Mouse (Mus musculus): Measurements from ENCODE around the gene 4931428F04Rik. TPM values are rescaled to one million over a fixed set of nuclear protein-coding genes. Genes with fewer than 3 reads are reported as not detected.
"Not testable (repeated sequence)": the region's sequence is repeated elsewhere in the genome, so short reads cannot be mapped to it uniquely, and the experiment has no call there.

The 4931428F04Rik gene
- polyA plus RNA-seq, 1 experiment: 217 TPM

GRCm38 (mm10) chr8:105233126-105233935, 56.3 kb downstream of the 4931428F04Rik start:
- DNase-seq (ENCODE audit: low read depth): no peak
- no peak for TF ChIP-seq CTCF (IDR thresholded peaks at IDR 0.05; ENCODE audit: borderline replicate concordance, extremely low read depth, insufficient read depth, insufficient read length)
- TF ChIP-seq POLR2A (IDR thresholded peaks at IDR 0.05; ENCODE audit: borderline replicate concordance, extremely low read depth, insufficient read depth, insufficient read length, poor library complexity, severe bottlenecking): no peak

GRCm38 (mm10) chr8:105232321-105232693, 57.4 kb downstream of the 4931428F04Rik start:
- not testable (repeated sequence) for DNase-seq (ENCODE audit: low read depth)

- TF ChIP-seq CTCF (IDR thresholded peaks at IDR 0.05; ENCODE audit: borderline replicate concordance, extremely low read depth, insufficient read depth, insufficient read length) (no peak), POLR2A (IDR thresholded peaks at IDR 0.05; ENCODE audit: borderline replicate concordance, extremely low read depth, insufficient read depth, insufficient read length, poor library complexity, severe bottlenecking) (no peak)
- DNase-seq (ENCODE audit: low read depth): no peak
Observed at GRCm38 (mm10) chr8:105231503-105232320, 58.0 kb downstream of the 4931428F04Rik start.

Other genes with a start within 250 kb of the 4931428F04Rik start
- gene Ces3a, start 241.3 kb downstream of the 4931428F04Rik start, polyA plus RNA-seq (2012; rRNA removed): not detected in 2 replicates
- not detected in 2 replicates for gene Ces3b, start 206.1 kb downstream of the 4931428F04Rik start, polyA plus RNA-seq (2012; rRNA removed)
- gene Ces4a, start 158.1 kb downstream of the 4931428F04Rik start, polyA plus RNA-seq (2012; rRNA removed): 0.04 TPM in 1 of 2 replicates, not detected in the other
- gene Cbfb, start 119.2 kb downstream of the 4931428F04Rik start, polyA plus RNA-seq (2012; rRNA removed): 26.5 and 31.9 TPM in 2 replicates
- 33.4 and 40.5 TPM in 2 replicates for gene D230025D16Rik, start 64.7 kb downstream of the 4931428F04Rik start, polyA plus RNA-seq (2012; rRNA removed)
- gene B3gnt9, start 34.7 kb downstream of the 4931428F04Rik start, polyA plus RNA-seq (2012; rRNA removed): 5.9 and 6.6 TPM in 2 replicates
- 7.1 and 7.9 TPM in 2 replicates for gene Tradd, start 25.3 kb downstream of the 4931428F04Rik start, polyA plus RNA-seq (2012; rRNA removed)
- 1.00 TPM in 2 replicates for gene Fbxl8, start 25.2 kb downstream of the 4931428F04Rik start, polyA plus RNA-seq (2012; rRNA removed)
- 0.42 and 0.60 TPM in 2 replicates for gene Hsf4, start 20.1 kb downstream of the 4931428F04Rik start, polyA plus RNA-seq (2012; rRNA removed)
- gene Nol3, start 13.7 kb downstream of the 4931428F04Rik start, polyA plus RNA-seq (2012; rRNA removed): 1.3 and 1.8 TPM in 2 replicates
- gene Exoc3l, start 6.2 kb upstream of the 4931428F04Rik start, polyA plus RNA-seq (2012; rRNA removed): 12.6 and 13.7 TPM in 2 replicates
- gene E2f4, start 7.8 kb upstream of the 4931428F04Rik start, polyA plus RNA-seq (2012; rRNA removed): 89.4 and 126 TPM in 2 replicates
- gene Elmo3, start 15.7 kb upstream of the 4931428F04Rik start, polyA plus RNA-seq (2012; rRNA removed): 2.3 TPM in 2 replicates
- 2.3 and 2.4 TPM in 2 replicates for gene Lrrc29, start 36.4 kb upstream of the 4931428F04Rik start, polyA plus RNA-seq (2012; rRNA removed)
- gene Tmem208, start 36.5 kb upstream of the 4931428F04Rik start, polyA plus RNA-seq (2012; rRNA removed): 93.6 and 144 TPM in 2 replicates
- gene Fhod1, start 58.1 kb upstream of the 4931428F04Rik start, polyA plus RNA-seq (2012; rRNA removed): 5.8 and 7.8 TPM in 2 replicates
- gene Slc9a5, start 59.0 kb upstream of the 4931428F04Rik start, polyA plus RNA-seq (2012; rRNA removed): 39.3 and 56.1 TPM in 2 replicates
- gene Plekhg4, start 83.4 kb upstream of the 4931428F04Rik start, polyA plus RNA-seq (2012; rRNA removed): 11.5 and 13.6 TPM in 2 replicates
- gene Kctd19, start 123.6 kb upstream of the 4931428F04Rik start, polyA plus RNA-seq (2012; rRNA removed): 0.04 and 0.05 TPM in 2 replicates
- gene Lrrc36, start 123.7 kb upstream of the 4931428F04Rik start, polyA plus RNA-seq (2012; rRNA removed): 1.4 and 1.6 TPM in 2 replicates
- 62.7 and 89.6 TPM in 2 replicates for gene Tppp3, start 181.7 kb upstream of the 4931428F04Rik start, polyA plus RNA-seq (2012; rRNA removed)
- 40.0 and 46.2 TPM in 2 replicates for gene Zdhhc1, start 207.0 kb upstream of the 4931428F04Rik start, polyA plus RNA-seq (2012; rRNA removed)
- 8.3 and 12.1 TPM in 2 replicates for gene Hsd11b2, start 228.9 kb upstream of the 4931428F04Rik start, polyA plus RNA-seq (2012; rRNA removed)